Mouse (Mus musculus) right cerebral cortex, postnatal 25 days (tissue): ENCODE data around the gene Slit3.

ENCODE experiments used
- DNase-seq: peaks from one replicate; pipeline ENCODE4 v3.0.0; 2022

The Slit3 gene

GRCm38 (mm10) chr11:35544112-35545064 is 423.4 kb downstream of the Slit3 start:
- peak; percentile 29 for DNase-seq

- no peak for DNase-seq
Measured at GRCm38 (mm10) chr11:35546081-35546822, 425.2 kb downstream of the Slit3 start.

GRCm38 (mm10) chr11:35550036-35550435 is 429.0 kb downstream of the Slit3 start:
- no peak for DNase-seq

GRCm38 (mm10) chr11:35556192-35556591 is 435.2 kb downstream of the Slit3 start:
- DNase-seq = no peak

- DNase-seq = no peak
Measured at GRCm38 (mm10) chr11:35557476-35557875, 436.5 kb downstream of the Slit3 start.

GRCm38 (mm10) chr11:35558311-35558710 is 437.3 kb downstream of the Slit3 start:
- DNase-seq = no peak

- DNase-seq = no peak
Measured at GRCm38 (mm10) chr11:35559386-35559785, 438.4 kb downstream of the Slit3 start.

- no peak for DNase-seq
Measured at GRCm38 (mm10) chr11:35561760-35562159, 440.7 kb downstream of the Slit3 start.

- no peak for DNase-seq
Measured at GRCm38 (mm10) chr11:35565322-35565721, 444.3 kb downstream of the Slit3 start.

GRCm38 (mm10) chr11:35566686-35567085 is 445.7 kb downstream of the Slit3 start:
- DNase-seq = no peak

GRCm38 (mm10) chr11:35569126-35569916 is 448.3 kb downstream of the Slit3 start:
- DNase-seq = no peak

GRCm38 (mm10) chr11:35569957-35570356 is 448.9 kb downstream of the Slit3 start:
- no peak for DNase-seq

GRCm38 (mm10) chr11:35571910-35572309 is 450.9 kb downstream of the Slit3 start:
- DNase-seq = no peak

- DNase-seq = no peak
Measured at GRCm38 (mm10) chr11:35578796-35579195, 457.8 kb downstream of the Slit3 start.

- DNase-seq = no peak
Measured at GRCm38 (mm10) chr11:35582591-35582990, 461.6 kb downstream of the Slit3 start.

- DNase-seq = no peak
Measured at GRCm38 (mm10) chr11:35583633-35584032, 462.6 kb downstream of the Slit3 start.

- peak; percentile 56 for DNase-seq
Measured at GRCm38 (mm10) chr11:35587174-35587959, 466.3 kb downstream of the Slit3 start.

GRCm38 (mm10) chr11:35589892-35590291 is 468.9 kb downstream of the Slit3 start:
- no peak for DNase-seq

GRCm38 (mm10) chr11:35593146-35594034 is 472.4 kb downstream of the Slit3 start:
- no peak for DNase-seq

GRCm38 (mm10) chr11:35596064-35596463 is 475.0 kb downstream of the Slit3 start:
- no peak for DNase-seq

- no peak for DNase-seq
Measured at GRCm38 (mm10) chr11:35597882-35598281, 476.9 kb downstream of the Slit3 start.
